ENCODE assay signal across 8 mouse cellular contexts in genomic region chr3:131489657-131490142, GRCm38 (mm10). TPM values are rescaled to one million over a fixed set of nuclear protein-coding genes. Genes with fewer than 3 reads are reported as not detected.
DNase-seq lines count a peak whose midpoint lies in the region; ATAC-seq and TF ChIP-seq lines count a peak whose summit lies in the region.

No protein-coding gene starts in this region.

- no peaks in the 10 kb centered on the region for H3K36me3 ChIP-seq in embryonic facial prominence, embryonic 12.5 days
- no peaks in the 10 kb centered on the region for H3K36me3 ChIP-seq in heart, embryonic 10.5 days
- H3K36me3 ChIP-seq in kidney, embryonic 15.5 days, result no peaks in the 10 kb centered on the region
- H3K36me3 ChIP-seq in liver, postnatal 0 days (replicated peaks; ENCODE audit: insufficient read depth, low read length), result no peaks in the 10 kb centered on the region
- no peaks in the 10 kb centered on the region for H3K36me3 ChIP-seq in neural tube, embryonic 15.5 days

- H3K27ac ChIP-seq in embryonic facial prominence, embryonic 12.5 days, result no peak overlapping the region
- H3K27ac ChIP-seq in heart, embryonic 10.5 days, result peak overlapping the region; percentile 89
- H3K27ac ChIP-seq in kidney, embryonic 15.5 days, result peak overlapping the region; percentile 89
- H3K27ac ChIP-seq in liver, postnatal 0 days (ENCODE audit: low read depth), result peak overlapping the region; percentile 97
- no peak overlapping the region for H3K27ac ChIP-seq in neural tube, embryonic 15.5 days (replicated peaks)

- H3K9ac ChIP-seq in embryonic facial prominence, embryonic 12.5 days, result peak overlapping the region; percentile 66
- peak overlapping the region; percentile 79 for H3K9ac ChIP-seq in kidney, embryonic 15.5 days
- peak overlapping the region; percentile 81 for H3K9ac ChIP-seq in liver, postnatal 0 days (replicated peaks)
- H3K9ac ChIP-seq in neural tube, embryonic 15.5 days (replicated peaks), result peak overlapping the region; percentile 61

- H3K4me1 ChIP-seq in embryonic facial prominence, embryonic 12.5 days, result peaks cover 6% of the 10 kb centered on the region; the same call in 1 of the 2 replicates
- peaks cover 9% of the 10 kb centered on the region for H3K4me1 ChIP-seq in heart, embryonic 10.5 days
- peaks cover 47% of the 10 kb centered on the region for H3K4me1 ChIP-seq in kidney, embryonic 15.5 days
- H3K4me1 ChIP-seq in liver, postnatal 0 days (ENCODE audit: insufficient read depth), result peaks cover 15% of the 10 kb centered on the region; the same call in 1 of the 2 replicates
- peaks cover 12% of the 10 kb centered on the region for H3K4me1 ChIP-seq in neural tube, embryonic 15.5 days

- TF ChIP-seq EP300 in liver, postnatal 0 days (IDR thresholded peaks at IDR 0.05; ENCODE audit: low read depth), result no peak

- H3K4me3 ChIP-seq in embryonic facial prominence, embryonic 12.5 days, result peak overlapping the region; percentile 77
- H3K4me3 ChIP-seq in heart, embryonic 10.5 days, result peak overlapping the region; percentile 86
- H3K4me3 ChIP-seq in kidney, embryonic 15.5 days (replicated peaks), result peak overlapping the region; percentile 82
- H3K4me3 ChIP-seq in liver, postnatal 0 days (ENCODE audit: low read depth, low read length), result peak overlapping the region; percentile 68
- peak overlapping the region; percentile 74 for H3K4me3 ChIP-seq in neural tube, embryonic 15.5 days (replicated peaks)

- peak; percentile 30 for DNase-seq in ES-CJ7 (ENCODE audit: low read depth, low spot score)
- DNase-seq in adrenal gland, adult 8-10 months, result peak; percentile 32
- DNase-seq in heart, embryonic 10.5 days (ENCODE audit: low spot score), result peak; percentile 80
- peak; percentile 63 for DNase-seq in liver, postnatal 0 days

- no peak for TF ChIP-seq CTCF in liver, postnatal 0 days (IDR thresholded peaks at IDR 0.05; ENCODE audit: low read depth)

- ATAC-seq in embryonic facial prominence, embryonic 12.5 days (ENCODE audit: insufficient number of reproducible peaks, insufficient read depth, low FRiP score, low TSS enrichment), result peak; percentile 43
- peak; percentile 77 for ATAC-seq in kidney, embryonic 15.5 days (replicated peaks; ENCODE audit: low FRiP score)
- ATAC-seq in liver, postnatal 0 days, result peak; percentile 67
- peak; percentile 83 for ATAC-seq in neural tube, embryonic 15.5 days (ENCODE audit: low FRiP score)
- no peak for ATAC-seq in erythroid progenitor cell, adult 5-6 weeks (replicated peaks; ENCODE audit: low FRiP score, poor library complexity, severe bottlenecking)

- no peaks in the 10 kb centered on the region for H3K9me3 ChIP-seq in embryonic facial prominence, embryonic 12.5 days
- H3K9me3 ChIP-seq in heart, embryonic 10.5 days, result no peaks in the 10 kb centered on the region
- H3K9me3 ChIP-seq in kidney, embryonic 15.5 days (replicated peaks), result no peaks in the 10 kb centered on the region
- no peaks in the 10 kb centered on the region for H3K9me3 ChIP-seq in liver, postnatal 0 days (ENCODE audit: low read length)
- no peaks in the 10 kb centered on the region for H3K9me3 ChIP-seq in neural tube, embryonic 15.5 days (replicated peaks)

- under 1% methylated on average over 27 of the region's 36 CpGs for WGBS in embryonic facial prominence, embryonic 12.5 days
- 0% methylated on average over 34 of the region's 36 CpGs for WGBS in heart, embryonic 10.5 days
- WGBS in kidney, embryonic 15.5 days, result under 1% methylated on average over 36 of the region's 36 CpGs
- WGBS in liver, postnatal 0 days (ENCODE audit: insufficient replicate concordance), result 1% methylated on average over 32 of the region's 36 CpGs
- WGBS in neural tube, embryonic 15.5 days, result 0% methylated on average over 36 of the region's 36 CpGs

- peak overlapping the region; percentile 94 for H3K4me2 ChIP-seq in embryonic facial prominence, embryonic 12.5 days (replicated peaks)
- peak overlapping the region; percentile 82 for H3K4me2 ChIP-seq in kidney, embryonic 15.5 days
- H3K4me2 ChIP-seq in liver, postnatal 0 days (ENCODE audit: low read depth, low read length), result peak overlapping the region; percentile 77
- H3K4me2 ChIP-seq in neural tube, embryonic 15.5 days, result peak overlapping the region; percentile 99

- H3K27me3 ChIP-seq in embryonic facial prominence, embryonic 12.5 days, result peaks cover 46% of the 10 kb centered on the region
- peaks cover 59% of the 10 kb centered on the region for H3K27me3 ChIP-seq in heart, embryonic 10.5 days (ENCODE audit: insufficient read depth, poor library complexity, severe bottlenecking)
- peaks cover 16% of the 10 kb centered on the region; the same call in 1 of the 2 replicates for H3K27me3 ChIP-seq in kidney, embryonic 15.5 days
- H3K27me3 ChIP-seq in liver, postnatal 0 days (ENCODE audit: insufficient read depth, low read length), result peaks cover 9% of the 10 kb centered on the region; the same call in 1 of the 2 replicates
- H3K27me3 ChIP-seq in neural tube, embryonic 15.5 days (replicated peaks), result peaks cover 59% of the 10 kb centered on the region

RNA-seq across cellular contexts. Expression of gene Sgms2, which starts 1.5 kb away (rescaled TPM):
- 1 to 10 TPM; 3.6 to 9.6 (median 6.1) TPM for total RNA-seq in adrenal gland, adult 8-10 months (2022)
- 1.9 and 3.2 TPM in 2 replicates for polyA plus RNA-seq in embryonic facial prominence, embryonic 12.5 days (2016; fragmentation: Nextera tagmentation; extraction: Ambion mirVana)
- 1.4 and 1.9 TPM in 2 replicates for polyA plus RNA-seq in heart, embryonic 10.5 days (2016; fragmentation: Nextera tagmentation; extraction: Ambion mirVana)
- 10.5 and 17.0 TPM in 2 replicates for polyA plus RNA-seq in kidney, embryonic 15.5 days (2015; fragmentation: Nextera tagmentation; extraction: Ambion mirVana)
- polyA plus RNA-seq in liver, postnatal 0 days (2015; fragmentation: Nextera tagmentation; extraction: Ambion mirVana), result 9.2 and 12.5 TPM in 2 replicates
- 1.8 and 3.7 TPM in 2 replicates for polyA plus RNA-seq in neural tube, embryonic 15.5 days (2015; fragmentation: Nextera tagmentation; extraction: Ambion mirVana)
- 4.2 and 16.6 TPM in 2 replicates for total RNA-seq in erythroid progenitor cell, adult 5-6 weeks (2015; ENCODE audit: low replicate concordance)
- 3.9 and 4.9 TPM in 2 replicates for total RNA-seq in erythroid progenitor cell, adult 5-6 weeks (2017; ENCODE audit: low replicate concordance)

Comparison
In these comparisons a context has a peak if more than half of its experiments do, and no peak if none do; other contexts are left out.
1. DNase-seq: peak in every context shown above with its lines; median percentile 80 in heart, embryonic 10.5 days; 63 in liver, postnatal 0 days; 32 in adrenal gland, adult 8-10 months; 30 in ES-CJ7.
2. H3K27ac ChIP-seq: peak in heart, embryonic 10.5 days (single experiment), kidney, embryonic 15.5 days (single experiment) and liver, postnatal 0 days (single experiment); none in embryonic facial prominence, embryonic 12.5 days (single experiment) and neural tube, embryonic 15.5 days (single experiment).
3. Peak in every context shown above with its lines, with median percentiles within 50 percentile points of each other: H3K4me2 ChIP-seq, H3K4me3 ChIP-seq and H3K9ac ChIP-seq.